Comparison of ENCODE assay signal across 11 mouse cellular contexts in the genomic region with DNA sequence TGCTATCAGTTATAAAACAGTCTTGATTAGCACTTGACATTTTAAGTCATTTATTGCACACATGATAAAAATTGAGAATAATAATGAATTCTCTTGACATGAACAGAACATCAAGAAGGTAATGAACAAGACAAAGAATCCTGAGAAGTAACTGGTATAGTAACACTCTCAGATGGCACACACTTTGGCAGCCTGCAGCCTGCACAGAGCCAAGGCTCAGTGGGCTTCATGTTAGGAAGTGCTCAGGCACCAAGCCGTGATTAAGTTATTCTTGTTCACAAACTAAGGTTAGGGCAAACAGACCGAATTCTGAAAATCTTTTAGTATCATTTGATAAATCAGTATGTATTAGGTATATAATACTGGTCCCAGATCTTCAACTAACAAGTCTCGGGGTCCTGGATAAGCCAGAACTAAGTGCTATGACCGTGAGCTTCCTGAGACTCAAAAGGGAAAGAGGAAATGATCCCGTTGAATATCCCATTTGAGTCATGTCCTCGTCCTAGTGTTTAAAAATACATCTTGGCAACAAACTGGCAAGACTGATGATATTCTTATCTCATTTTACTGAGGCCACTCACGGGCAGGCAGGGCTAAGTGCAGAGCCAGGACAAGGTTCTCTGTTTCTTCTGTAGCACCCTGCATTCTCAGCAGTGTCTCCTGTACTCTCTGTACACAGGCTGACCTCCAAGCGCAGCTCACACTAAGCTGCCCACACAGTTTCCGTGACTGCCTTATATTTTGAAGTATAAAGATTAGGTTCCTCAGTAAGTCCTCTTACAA.
A peak's percentile ranks its signal among the peaks of the same experiment; 100 is the strongest.
DNase-seq lines count a peak whose midpoint lies in the region; ATAC-seq and TF ChIP-seq lines count a peak whose summit lies in the region.
"Had no signal": no experiment of that assay in that cellular context is flagged by ENCODE, and none has a peak within 500 bp of the region (broad histone marks: within the 10 kb centered on the region; RNA-seq: fewer than 3 reads in every experiment).

No protein-coding gene starts in this region.

- no peak for TF ChIP-seq CTCF in layer of hippocampus, adult 2 months (conservative IDR thresholded peaks at IDR 0.05)
- no peak for TF ChIP-seq CTCF in heart, postnatal 0 days (IDR thresholded peaks at IDR 0.05; ENCODE audit: low read depth)

- DNase-seq in cerebellum, postnatal 25 days, result peak; percentile 55 to 67
- no peak for DNase-seq in layer of hippocampus, adult 2 months (ENCODE audit: low spot score in 2 of 2)
- DNase-seq in layer of hippocampus, postnatal 25 days (ENCODE audit: extremely low spot score in 1 of 2, low spot score in 1 of 2), result no peak
- peak; percentile 48 to 57 for DNase-seq in adrenal gland, postnatal 36 days
- peak; percentile 93 for DNase-seq in heart, postnatal 0 days (ENCODE audit: low spot score)
- no peak for DNase-seq in frontal cortex, postnatal 10 days (ENCODE audit: low spot score in 2 of 2)
- DNase-seq in hindbrain, embryonic 10.5 days (ENCODE audit: low spot score), result no peak
- DNase-seq: kidney, postnatal 4 days had no signal

- H3K4me1 ChIP-seq in heart, postnatal 0 days (ENCODE audit: control insufficient read depth, insufficient read depth), result peaks cover 22% of the 10 kb centered on the region; the same call in 1 of the 2 replicates
- H3K4me1 ChIP-seq in hindbrain, embryonic 10.5 days (replicated peaks), result no peaks in the 10 kb centered on the region
- H3K4me1 ChIP-seq: limb, embryonic 12.5 days; neural tube, embryonic 12.5 days had no signal

- peak overlapping the region; percentile 45 for H3K4me2 ChIP-seq in heart, postnatal 0 days (ENCODE audit: low read depth, low read length)
- H3K4me2 ChIP-seq: limb, embryonic 12.5 days; neural tube, embryonic 12.5 days had no signal

- H3K27me3 ChIP-seq in heart, postnatal 0 days (ENCODE audit: control insufficient read depth, insufficient read depth, low read length), result no peaks in the 10 kb centered on the region
- no peaks in the 10 kb centered on the region for H3K27me3 ChIP-seq in hindbrain, embryonic 10.5 days (ENCODE audit: insufficient read depth, poor library complexity, severe bottlenecking)
- H3K27me3 ChIP-seq: limb, embryonic 12.5 days; neural tube, embryonic 12.5 days had no signal

- WGBS in heart, postnatal 0 days, result 15% methylated on average over 9 of the region's 9 CpGs
- 87% methylated on average over 9 of the region's 9 CpGs for WGBS in hindbrain, embryonic 10.5 days

- H3K9ac ChIP-seq in heart, postnatal 0 days (replicated peaks; ENCODE audit: low read depth, low read length), result no peak overlapping the region
- H3K9ac ChIP-seq: limb, embryonic 12.5 days; neural tube, embryonic 12.5 days had no signal

- H3K4me3 ChIP-seq in layer of hippocampus, adult 2 months, result no peak overlapping the region
- no peak overlapping the region for H3K4me3 ChIP-seq in heart, postnatal 0 days (ENCODE audit: low read depth, low read length)
- H3K4me3 ChIP-seq in hindbrain, embryonic 10.5 days, result no peak overlapping the region
- H3K4me3 ChIP-seq: limb, embryonic 12.5 days; neural tube, embryonic 12.5 days had no signal

- no peaks in the 10 kb centered on the region for H3K9me3 ChIP-seq in heart, postnatal 0 days (replicated peaks; ENCODE audit: control insufficient read depth, low read length)
- no peaks in the 10 kb centered on the region for H3K9me3 ChIP-seq in hindbrain, embryonic 10.5 days
- H3K9me3 ChIP-seq: limb, embryonic 12.5 days; neural tube, embryonic 12.5 days had no signal

- TF ChIP-seq EP300 in heart, postnatal 0 days (IDR thresholded peaks at IDR 0.05; ENCODE audit: low read depth), result 0 out of 2 replicates have a peak, but pooled peaks have one; percentile 47

- ATAC-seq in cerebellum, adult (ENCODE audit: insufficient number of reproducible peaks, low FRiP score, low TSS enrichment), result no peak
- ATAC-seq in heart, postnatal 0 days (ENCODE audit: insufficient read depth, low read depth), result peak; percentile 91

- peaks cover 10% of the 10 kb centered on the region; the same call in 1 of the 2 replicates for H3K36me3 ChIP-seq in heart, postnatal 0 days (replicated peaks; ENCODE audit: control insufficient read depth, insufficient read depth, low read length)
- H3K36me3 ChIP-seq in hindbrain, embryonic 10.5 days, result 0 out of 2 replicates have a peak, but pooled peaks cover 6% of the 10 kb centered on the region
- H3K36me3 ChIP-seq: limb, embryonic 12.5 days; neural tube, embryonic 12.5 days had no signal

- peak overlapping the region; percentile 28; the same call in 1 of the 2 replicates for H3K27ac ChIP-seq in layer of hippocampus, adult 2 months
- H3K27ac ChIP-seq in heart, postnatal 0 days (ENCODE audit: low read depth), result peak overlapping the region; percentile 89
- H3K27ac ChIP-seq in hindbrain, embryonic 10.5 days, result no peak overlapping the region
- H3K27ac ChIP-seq: limb, embryonic 12.5 days; neural tube, embryonic 12.5 days had no signal

Comparison
In these comparisons a context has a peak if more than half of its experiments do, and no peak if none do; other contexts are left out.
1. DNase-seq: peak in cerebellum, postnatal 25 days (2 of 2), adrenal gland, postnatal 36 days (2 of 2) and heart, postnatal 0 days (single experiment); none in layer of hippocampus, adult 2 months (0 of 2), layer of hippocampus, postnatal 25 days (0 of 2), frontal cortex, postnatal 10 days (0 of 2) and hindbrain, embryonic 10.5 days (single experiment).